Mouse (Mus musculus): ENCODE measurements around the gene Tmod4. TPM values are rescaled to one million over a fixed set of nuclear protein-coding genes. Genes with fewer than 3 reads are reported as not detected.

Gene Tmod4
- total and polyA plus RNA-seq, 2 experiments from 2014 or later: 0.24 to 0.39 TPM

- peak; percentile 33; the same call in 1 of the 2 replicates for TF ChIP-seq CTCF (IDR thresholded peaks at IDR 0.05; ENCODE audit: low read depth)
- Histone ChIP-seq H3K9ac (no peak overlapping the region), H3K27ac (ENCODE audit: low read depth, low read length) (no peak overlapping the region), H3K4me2 (ENCODE audit: low read depth) (no peak overlapping the region), H3K36me3 (ENCODE audit: insufficient read depth) (no peaks in the 10 kb centered on the region), H3K4me3 (ENCODE audit: low read depth, low read length) (no peak overlapping the region), H3K9me3 (ENCODE audit: low read length) (no peaks in the 10 kb centered on the region), H3K27me3 (ENCODE audit: insufficient read depth, low read length) (no peaks in the 10 kb centered on the region), H3K4me1 (ENCODE audit: insufficient read depth) (peaks cover 20% of the 10 kb centered on the region)
- WGBS: 67% methylated on average over 2 of the region's 2 CpGs
- ATAC-seq: no peak
- DNase-seq: no peak
Observed at GRCm38 (mm10) chr3:95107898-95108297, 16.4 kb upstream of the Tmod4 start.

GRCm38 (mm10) chr3:95110911-95111726, 13.2 kb upstream of the Tmod4 start, which contains the start of gene Vps72:
Gene Vps72 (plus strand): TSS chr3:95111022.
- peak within 1 kb of the TSS; percentile 88 for H3K4me3 ChIP-seq (ENCODE audit: low read depth, low read length)
- H3K4me2 ChIP-seq (ENCODE audit: low read depth): peak within 1 kb of the TSS; percentile 52
- under 1% methylated on average over 54 of the region's 54 CpGs for WGBS
- H3K27me3 ChIP-seq (ENCODE audit: insufficient read depth, low read length): no peaks in the 10 kb centered on the region
- ATAC-seq (peak; percentile 79), DNase-seq (peak; percentile 92)
- H3K4me1 ChIP-seq (ENCODE audit: insufficient read depth): peaks cover 11% of the 10 kb centered on the region
- no peak for TF ChIP-seq CTCF (IDR thresholded peaks at IDR 0.05; ENCODE audit: low read depth)
- H3K36me3 ChIP-seq (ENCODE audit: insufficient read depth): 0 out of 2 replicates have a peak, but pooled peaks cover 6% of the 10 kb centered on the region
- peak within 1 kb of the TSS; percentile 92 for H3K27ac ChIP-seq (ENCODE audit: low read depth, low read length)
- H3K9me3 ChIP-seq (ENCODE audit: low read length): no peaks in the 10 kb centered on the region
- H3K9ac ChIP-seq: peak within 1 kb of the TSS; percentile 84

GRCm38 (mm10) chr3:95112760-95113159, 11.5 kb upstream of the Tmod4 start:
- Histone ChIP-seq H3K4me3 (ENCODE audit: low read depth, low read length) (no peak overlapping the region), H3K36me3 (ENCODE audit: insufficient read depth) (peaks cover 15% of the 10 kb centered on the region; the same call in 1 of the 2 replicates), H3K27ac (ENCODE audit: low read depth, low read length) (no peak overlapping the region), H3K9me3 (ENCODE audit: low read length) (no peaks in the 10 kb centered on the region), H3K9ac (no peak overlapping the region), H3K4me2 (ENCODE audit: low read depth) (no peak overlapping the region), H3K27me3 (ENCODE audit: insufficient read depth, low read length) (no peaks in the 10 kb centered on the region), H3K4me1 (ENCODE audit: insufficient read depth) (peaks cover 11% of the 10 kb centered on the region)
- 100% methylated on average over 1 of the region's 1 CpGs for WGBS
- no peak for DNase-seq
- no peak for TF ChIP-seq CTCF (IDR thresholded peaks at IDR 0.05; ENCODE audit: low read depth)
- ATAC-seq: no peak

GRCm38 (mm10) chr3:95117751-95118150, 6.5 kb upstream of the Tmod4 start:
- H3K9me3 ChIP-seq (ENCODE audit: low read length): no peaks in the 10 kb centered on the region
- H3K4me3 ChIP-seq (ENCODE audit: low read depth, low read length): no peak overlapping the region
- H3K9ac ChIP-seq: no peak overlapping the region
- ATAC-seq (no peak), DNase-seq (no peak)
- peaks cover 61% of the 10 kb centered on the region for H3K36me3 ChIP-seq (ENCODE audit: insufficient read depth)
- H3K4me1 ChIP-seq (ENCODE audit: insufficient read depth): 0 out of 2 replicates have a peak, but pooled peaks cover under 1% of the 10 kb centered on the region
- 94% methylated on average over 2 of the region's 2 CpGs for WGBS
- H3K27ac ChIP-seq (ENCODE audit: low read depth, low read length): no peak overlapping the region
- TF ChIP-seq CTCF (IDR thresholded peaks at IDR 0.05; ENCODE audit: low read depth): no peak
- no peaks in the 10 kb centered on the region for H3K27me3 ChIP-seq (ENCODE audit: insufficient read depth, low read length)
- no peak overlapping the region for H3K4me2 ChIP-seq (ENCODE audit: low read depth)

- Histone ChIP-seq H3K4me2 (ENCODE audit: low read depth) (no peak overlapping the region), H3K27me3 (ENCODE audit: insufficient read depth, low read length) (no peaks in the 10 kb centered on the region), H3K27ac (ENCODE audit: low read depth, low read length) (no peak overlapping the region), H3K9ac (no peak overlapping the region), H3K36me3 (ENCODE audit: insufficient read depth) (peaks cover 56% of the 10 kb centered on the region), H3K9me3 (ENCODE audit: low read length) (no peaks in the 10 kb centered on the region), H3K4me3 (ENCODE audit: low read depth, low read length) (no peak overlapping the region), H3K4me1 (ENCODE audit: insufficient read depth) (no peaks in the 10 kb centered on the region)
- ATAC-seq (no peak), DNase-seq (no peak)
- no peak for TF ChIP-seq CTCF (IDR thresholded peaks at IDR 0.05; ENCODE audit: low read depth)
- WGBS: 88% methylated on average over 6 of the region's 6 CpGs
Observed at GRCm38 (mm10) chr3:95121580-95121979, 2.7 kb upstream of the Tmod4 start.

- peak; percentile 73 for ATAC-seq
- DNase-seq: peak; percentile 66
- Histone ChIP-seq H3K27ac (ENCODE audit: low read depth, low read length) (no peak overlapping the region), H3K4me1 (ENCODE audit: insufficient read depth) (no peaks in the 10 kb centered on the region), H3K27me3 (ENCODE audit: insufficient read depth, low read length) (no peaks in the 10 kb centered on the region), H3K36me3 (ENCODE audit: insufficient read depth) (peaks cover 35% of the 10 kb centered on the region), H3K4me3 (ENCODE audit: low read depth, low read length) (no peak overlapping the region), H3K9me3 (ENCODE audit: low read length) (no peaks in the 10 kb centered on the region), H3K4me2 (ENCODE audit: low read depth) (no peak overlapping the region), H3K9ac (no peak overlapping the region)
- WGBS: 2% methylated on average over 5 of the region's 5 CpGs
- TF ChIP-seq CTCF (IDR thresholded peaks at IDR 0.05; ENCODE audit: low read depth): no peak
Observed at GRCm38 (mm10) chr3:95124972-95125371, 696 bp downstream of the Tmod4 start.

- ATAC-seq: no peak
- WGBS: 52% methylated on average over 6 of the region's 6 CpGs
- H3K9ac ChIP-seq: no peak overlapping the region
Observed at GRCm38 (mm10) chr3:95129226-95129651, 5.0 kb downstream of the Tmod4 start.

More at GRCm38 (mm10) chr3:95129226-95129651, 5.0 kb downstream of the Tmod4 start:
- Histone ChIP-seq H3K27ac (ENCODE audit: low read depth, low read length) (no peak overlapping the region), H3K36me3 (ENCODE audit: insufficient read depth) (peaks cover 15% of the 10 kb centered on the region), H3K4me1 (ENCODE audit: insufficient read depth) (no peaks in the 10 kb centered on the region; the same call in 1 of the 2 replicates), H3K4me3 (ENCODE audit: low read depth, low read length) (no peak overlapping the region), H3K9me3 (ENCODE audit: low read length) (no peaks in the 10 kb centered on the region), H3K27me3 (ENCODE audit: insufficient read depth, low read length) (no peaks in the 10 kb centered on the region), H3K4me2 (ENCODE audit: low read depth) (no peak overlapping the region)
- DNase-seq: no peak
- TF ChIP-seq CTCF (IDR thresholded peaks at IDR 0.05; ENCODE audit: low read depth): no peak
